Mouse (Mus musculus): ENCODE results near the gene Dapk2. TPM values are rescaled to one million over a fixed set of nuclear protein-coding genes. Genes with fewer than 3 reads are reported as not detected.
A peak's percentile ranks its signal among the peaks of the same experiment; 100 is the strongest.

Gene Dapk2
- polyA plus RNA-seq, 1 experiment from 2014 or later, result 10.2 TPM

- H3K9me3 ChIP-seq (replicated peaks; ENCODE audit: control insufficient read depth, low read length), result no peaks in the 10 kb centered on the region
- no peaks in the 10 kb centered on the region for H3K27me3 ChIP-seq (ENCODE audit: control insufficient read depth, insufficient read depth, low read length)
- peak; percentile 66; the same call in 1 of the 2 replicates for ATAC-seq (ENCODE audit: insufficient read depth, low FRiP score)
- WGBS, result 66% methylated on average over 5 of the region's 5 CpGs
- H3K4me1 ChIP-seq (ENCODE audit: control insufficient read depth, insufficient read depth, low read length), result 0 out of 2 replicates have a peak, but pooled peaks cover 3% of the 10 kb centered on the region
- H3K27ac ChIP-seq (ENCODE audit: low read length), result peak overlapping the region; percentile 52; the same call in 1 of the 2 replicates
- no peak overlapping the region for H3K4me2 ChIP-seq (ENCODE audit: low read depth, low read length)
- H3K9ac ChIP-seq (ENCODE audit: low read length), result no peak overlapping the region
- H3K36me3 ChIP-seq (ENCODE audit: control insufficient read depth, insufficient read depth, low read length), result no peaks in the 10 kb centered on the region
- no peak overlapping the region for H3K4me3 ChIP-seq (replicated peaks; ENCODE audit: low read length)
These were observed 67.9 kb downstream of the Dapk2 start for GRCm38 (mm10) chr9:66225737-66226485.

GRCm38 (mm10) chr9:66228456-66229151 lies 70.6 kb downstream of the Dapk2 start:
- Histone ChIP-seq H3K36me3 (ENCODE audit: control insufficient read depth, insufficient read depth, low read length) (no peaks in the 10 kb centered on the region), H3K9me3 (replicated peaks; ENCODE audit: control insufficient read depth, low read length) (no peaks in the 10 kb centered on the region), H3K4me2 (ENCODE audit: low read depth, low read length) (no peak overlapping the region), H3K27me3 (ENCODE audit: control insufficient read depth, insufficient read depth, low read length) (no peaks in the 10 kb centered on the region), H3K4me3 (replicated peaks; ENCODE audit: low read length) (no peak overlapping the region), H3K9ac (ENCODE audit: low read length) (no peak overlapping the region), H3K4me1 (ENCODE audit: control insufficient read depth, insufficient read depth, low read length) (0 out of 2 replicates have a peak, but pooled peaks cover 3% of the 10 kb centered on the region), H3K27ac (ENCODE audit: low read length) (peak overlapping the region; percentile 16; the same call in 1 of the 2 replicates)
- peak; percentile 27; the same call in 1 of the 2 replicates for ATAC-seq (ENCODE audit: insufficient read depth, low FRiP score)
- WGBS, result 54% methylated on average over 2 of the region's 2 CpGs

- 0 out of 2 replicates have a peak, but pooled peaks cover 3% of the 10 kb centered on the region for H3K4me1 ChIP-seq (ENCODE audit: control insufficient read depth, insufficient read depth, low read length)
- no peak overlapping the region for H3K9ac ChIP-seq (ENCODE audit: low read length)
- ATAC-seq (ENCODE audit: insufficient read depth, low FRiP score), result no peak
- no peaks in the 10 kb centered on the region for H3K27me3 ChIP-seq (ENCODE audit: control insufficient read depth, insufficient read depth, low read length)
- H3K36me3 ChIP-seq (ENCODE audit: control insufficient read depth, insufficient read depth, low read length), result no peaks in the 10 kb centered on the region
- no peak overlapping the region for H3K4me2 ChIP-seq (ENCODE audit: low read depth, low read length)
- H3K9me3 ChIP-seq (replicated peaks; ENCODE audit: control insufficient read depth, low read length), result no peaks in the 10 kb centered on the region
- H3K27ac ChIP-seq (ENCODE audit: low read length), result no peak overlapping the region
- no peak overlapping the region for H3K4me3 ChIP-seq (replicated peaks; ENCODE audit: low read length)
- WGBS, result 71% methylated on average over 7 of the region's 7 CpGs
These were observed 73.9 kb downstream of the Dapk2 start for GRCm38 (mm10) chr9:66231820-66232479.

- 48% methylated on average over 2 of the region's 2 CpGs for WGBS
- Histone ChIP-seq H3K27me3 (ENCODE audit: control insufficient read depth, insufficient read depth, low read length) (no peaks in the 10 kb centered on the region), H3K4me3 (replicated peaks; ENCODE audit: low read length) (no peak overlapping the region), H3K9ac (ENCODE audit: low read length) (no peak overlapping the region), H3K4me2 (ENCODE audit: low read depth, low read length) (no peak overlapping the region), H3K27ac (ENCODE audit: low read length) (no peak overlapping the region), H3K9me3 (replicated peaks; ENCODE audit: control insufficient read depth, low read length) (no peaks in the 10 kb centered on the region), H3K36me3 (ENCODE audit: control insufficient read depth, insufficient read depth, low read length) (no peaks in the 10 kb centered on the region), H3K4me1 (ENCODE audit: control insufficient read depth, insufficient read depth, low read length) (0 out of 2 replicates have a peak, but pooled peaks cover 4% of the 10 kb centered on the region)
- ATAC-seq (ENCODE audit: insufficient read depth, low FRiP score), result no peak
These were observed 78.6 kb downstream of the Dapk2 start for GRCm38 (mm10) chr9:66236615-66237014.

GRCm38 (mm10) chr9:66237742-66238141 lies 79.7 kb downstream of the Dapk2 start:
- Histone ChIP-seq H3K36me3 (ENCODE audit: control insufficient read depth, insufficient read depth, low read length) (no peaks in the 10 kb centered on the region), H3K9me3 (replicated peaks; ENCODE audit: control insufficient read depth, low read length) (no peaks in the 10 kb centered on the region), H3K4me2 (ENCODE audit: low read depth, low read length) (no peak overlapping the region), H3K4me1 (ENCODE audit: control insufficient read depth, insufficient read depth, low read length) (0 out of 2 replicates have a peak, but pooled peaks cover 4% of the 10 kb centered on the region), H3K9ac (ENCODE audit: low read length) (no peak overlapping the region), H3K4me3 (replicated peaks; ENCODE audit: low read length) (no peak overlapping the region), H3K27me3 (ENCODE audit: control insufficient read depth, insufficient read depth, low read length) (no peaks in the 10 kb centered on the region), H3K27ac (ENCODE audit: low read length) (no peak overlapping the region)
- 62% methylated on average over 1 of the region's 1 CpGs for WGBS
- no peak for ATAC-seq (ENCODE audit: insufficient read depth, low FRiP score)

GRCm38 (mm10) chr9:66239173-66239572 lies 81.2 kb downstream of the Dapk2 start:
- Histone ChIP-seq H3K27me3 (ENCODE audit: control insufficient read depth, insufficient read depth, low read length) (no peaks in the 10 kb centered on the region), H3K36me3 (ENCODE audit: control insufficient read depth, insufficient read depth, low read length) (no peaks in the 10 kb centered on the region), H3K9ac (ENCODE audit: low read length) (no peak overlapping the region), H3K4me1 (ENCODE audit: control insufficient read depth, insufficient read depth, low read length) (0 out of 2 replicates have a peak, but pooled peaks cover 4% of the 10 kb centered on the region), H3K9me3 (replicated peaks; ENCODE audit: control insufficient read depth, low read length) (no peaks in the 10 kb centered on the region), H3K27ac (ENCODE audit: low read length) (no peak overlapping the region), H3K4me2 (ENCODE audit: low read depth, low read length) (no peak overlapping the region), H3K4me3 (replicated peaks; ENCODE audit: low read length) (no peak overlapping the region)
- no peak; the same call in 1 of the 2 replicates for ATAC-seq (ENCODE audit: insufficient read depth, low FRiP score)
- WGBS, result 76% methylated on average over 7 of the region's 7 CpGs

GRCm38 (mm10) chr9:66239691-66240090 lies 81.7 kb downstream of the Dapk2 start:
- Histone ChIP-seq H3K4me2 (ENCODE audit: low read depth, low read length) (no peak overlapping the region), H3K36me3 (ENCODE audit: control insufficient read depth, insufficient read depth, low read length) (no peaks in the 10 kb centered on the region), H3K9me3 (replicated peaks; ENCODE audit: control insufficient read depth, low read length) (no peaks in the 10 kb centered on the region), H3K27me3 (ENCODE audit: control insufficient read depth, insufficient read depth, low read length) (no peaks in the 10 kb centered on the region), H3K9ac (ENCODE audit: low read length) (no peak overlapping the region), H3K27ac (ENCODE audit: low read length) (no peak overlapping the region), H3K4me1 (ENCODE audit: control insufficient read depth, insufficient read depth, low read length) (0 out of 2 replicates have a peak, but pooled peaks cover 4% of the 10 kb centered on the region), H3K4me3 (replicated peaks; ENCODE audit: low read length) (no peak overlapping the region)
- WGBS, result 53% methylated on average over 3 of the region's 3 CpGs
- no peak for ATAC-seq (ENCODE audit: insufficient read depth, low FRiP score)

GRCm38 (mm10) chr9:66240493-66240892 lies 82.5 kb downstream of the Dapk2 start:
- no peaks in the 10 kb centered on the region for H3K9me3 ChIP-seq (replicated peaks; ENCODE audit: control insufficient read depth, low read length)
- no peak overlapping the region for H3K9ac ChIP-seq (ENCODE audit: low read length)
- ATAC-seq (ENCODE audit: insufficient read depth, low FRiP score), result peak; percentile 44; the same call in 1 of the 2 replicates
- no peaks in the 10 kb centered on the region for H3K27me3 ChIP-seq (ENCODE audit: control insufficient read depth, insufficient read depth, low read length)
- no peaks in the 10 kb centered on the region for H3K36me3 ChIP-seq (ENCODE audit: control insufficient read depth, insufficient read depth, low read length)
- H3K4me1 ChIP-seq (ENCODE audit: control insufficient read depth, insufficient read depth, low read length), result 0 out of 2 replicates have a peak, but pooled peaks cover 4% of the 10 kb centered on the region
- no peak overlapping the region for H3K4me3 ChIP-seq (replicated peaks; ENCODE audit: low read length)
- no peak overlapping the region for H3K4me2 ChIP-seq (ENCODE audit: low read depth, low read length)
- H3K27ac ChIP-seq (ENCODE audit: low read length), result no peak overlapping the region; the same call in 1 of the 2 replicates
- WGBS, result 50% methylated on average over 4 of the region's 4 CpGs
